Mouse (Mus musculus): ENCODE measurements around the gene Rbp7.

DNA sequence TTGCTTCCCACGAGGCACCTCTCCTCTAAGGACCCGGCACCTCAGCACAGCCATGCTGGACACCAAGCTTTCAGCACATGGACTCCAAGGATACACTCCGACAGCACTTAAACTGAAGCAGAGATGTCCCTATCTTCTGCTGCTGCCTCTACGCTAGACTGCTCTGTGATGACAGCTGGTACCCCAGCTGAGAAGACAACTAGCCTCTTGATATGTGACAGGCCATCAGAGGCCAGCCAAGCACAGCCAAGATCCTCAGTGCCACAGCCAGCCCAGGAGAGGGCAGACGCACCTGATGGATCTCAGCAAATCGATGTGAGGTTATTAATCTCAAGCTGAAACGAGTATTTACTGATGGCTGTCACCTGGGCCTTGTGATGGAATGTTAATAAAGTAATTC lies 20.3 kb upstream of the Rbp7 start:
- TF ChIP-seq CTCF (IDR thresholded peaks at IDR 0.05; ENCODE audit: low read depth) (no peak), EP300 (IDR thresholded peaks at IDR 0.05; ENCODE audit: low read depth) (no peak)
